Mouse (Mus musculus): Measurements from ENCODE around the gene Exd2.

Exd2 gene

GRCm38 (mm10) chr12:80549646-80550045 lies 86.8 kb downstream of the Exd2 start:
- no peak for DNase-seq (ENCODE audit: low spot score in 2 of 2)
